Mouse (Mus musculus) G1E (cell line): Measurements from ENCODE around the gene Sept10. TPM values are rescaled to one million over a fixed set of nuclear protein-coding genes. Genes with fewer than 3 reads are reported as not detected.
"Not testable (repeated sequence)": the region's sequence is repeated elsewhere in the genome, so short reads cannot be mapped to it uniquely, and the experiment has no call there.

Experiments
- ATAC-seq: 2 replicates; pipeline ENCODE4 v1.8.0; 2016; ENCODE audit warnings: mild to moderate bottlenecking; ENCODE audit not compliant: insufficient number of reproducible peaks, poor library complexity, low FRiP score, severe bottlenecking; ENCODE audit errors: extremely low read depth
- DNase-seq: peaks from one replicate; pipeline ENCODE4 v3.0.0; 2012; ENCODE audit warnings: low spot score
- H3K27me3 ChIP-seq: 2 replicates; pipeline ENCODE4 v1.6.1; 2012; ENCODE audit warnings: mild to moderate bottlenecking, low read length, inconsistent platforms; ENCODE audit not compliant: insufficient read depth
- H3K36me3 ChIP-seq: replicated peaks from 2 replicates; pipeline ENCODE3; 2012; ENCODE audit warnings: mild to moderate bottlenecking, inconsistent platforms
- H3K4me1 ChIP-seq: 2 replicates; pipeline ENCODE4 v1.6.1; 2012; ENCODE audit warnings: low read depth, low read length, inconsistent platforms, mixed read lengths; ENCODE audit not compliant: insufficient read depth
- H3K4me3 ChIP-seq: 2 replicates; pipeline ENCODE4 v1.5.1; 2012; ENCODE audit warnings: low read depth, mild to moderate bottlenecking, inconsistent platforms, low read length, moderate library complexity, mixed read lengths
- H3K9me3 ChIP-seq: replicated peaks from 2 replicates; pipeline ENCODE4 v1.6.1; 2012; ENCODE audit warnings: inconsistent platforms
- CTCF ChIP-seq: IDR thresholded peaks from 2 replicates; pipeline ENCODE4 v1.5.1; 2012; ENCODE audit warnings: low read depth, low read length, inconsistent platforms, mixed read lengths
- GATA1 ChIP-seq: IDR thresholded peaks from 2 replicates; pipeline ENCODE4 v1.6.1; 2012; ENCODE audit warnings: borderline replicate concordance, low read length, inconsistent platforms, mixed read lengths
- GATA2 ChIP-seq: IDR thresholded peaks from 2 replicates; pipeline ENCODE4 v1.6.1; 2012; ENCODE audit warnings: low read depth, low read length, inconsistent platforms, borderline replicate concordance
- POLR2AphosphoS5 ChIP-seq: IDR thresholded peaks from 2 replicates; pipeline ENCODE4 v1.6.1; 2012; ENCODE audit warnings: low read depth, low read length, inconsistent platforms; ENCODE audit not compliant: insufficient replicate concordance
- TAL1 ChIP-seq: conservative IDR thresholded peaks from 2 replicates; pipeline ENCODE4 v1.6.1; 2012; ENCODE audit warnings: low read depth, low read length, inconsistent platforms, mixed read lengths
- polyA plus RNA-seq: library from polyadenylated mRNA; stranded (reverse); fragments of >175 nt; gene quantifications from 2 replicates; pipeline ENCODE4 v1.2.3, GENCODE M21; 2012
- total RNA-seq, 2 experiments: library from RNA; stranded (forward) in 1 of 2; stranded (reverse) in 1 of 2; fragments of 200-1000 nt in 1 of 2; fragments of >200 nt in 1 of 2; fragmentation: Nextera tagmentation in 1 of 2; gene quantifications; 2 replicates each; pipeline ENCODE4 v1.2.3; 2014 to 2017

Gene Sept10
- total and polyA plus RNA-seq, 3 experiments, result 1.1 to 14.4 (median 9.5) TPM

- H3K9me3 ChIP-seq, result no peaks in the 10 kb centered on the region
- no peak for ATAC-seq
Measured at GRCm38 (mm10) chr10:59104683-59105082, 117.0 kb downstream of the Sept10 start.

GRCm38 (mm10) chr10:59103076-59103475 lies 118.6 kb downstream of the Sept10 start:
- ATAC-seq, DNase-seq: not testable (repeated sequence)

More at GRCm38 (mm10) chr10:59104683-59105082, 117.0 kb downstream of the Sept10 start:
- TF ChIP-seq GATA1 (no peak), CTCF (no peak), TAL1 (no peak), POLR2AphosphoS5 (no peak), GATA2 (no peak)
- H3K4me1 ChIP-seq, result no peaks in the 10 kb centered on the region
- H3K27me3 ChIP-seq, result 0 out of 2 replicates have a peak, but pooled peaks cover 2% of the 10 kb centered on the region
- no peak for DNase-seq
- no peaks in the 10 kb centered on the region for H3K36me3 ChIP-seq
- no peak overlapping the region for H3K4me3 ChIP-seq

DNA sequence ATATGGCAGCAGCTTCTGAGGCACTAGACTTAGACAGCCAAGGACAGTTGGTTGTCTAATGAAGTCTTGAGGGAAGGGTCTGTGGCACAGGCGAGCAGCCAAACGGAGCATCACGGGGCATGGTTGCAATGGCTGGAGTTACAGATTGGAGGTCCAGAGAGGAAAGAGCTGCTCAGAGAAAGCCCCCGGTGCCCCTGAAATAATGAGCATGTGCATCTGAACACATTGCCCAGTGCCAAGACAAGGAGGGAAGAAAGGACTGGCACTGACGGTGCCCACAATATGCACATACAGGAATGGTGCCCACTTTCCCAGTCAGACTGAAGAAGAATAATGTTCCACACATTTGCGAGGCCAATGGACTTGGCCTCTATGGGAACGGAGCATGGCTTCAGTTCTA lies 129.7 kb downstream of the Sept10 start:
- DNase-seq (no peak), ATAC-seq (no peak)
- no peak for TF ChIP-seq TAL1
- no peak for TF ChIP-seq POLR2AphosphoS5
- TF ChIP-seq CTCF, result no peak
- no peak for TF ChIP-seq GATA1
- TF ChIP-seq GATA2, result no peak
- Histone ChIP-seq H3K4me1 (no peaks in the 10 kb centered on the region), H3K9me3 (no peaks in the 10 kb centered on the region), H3K36me3 (no peaks in the 10 kb centered on the region), H3K27me3 (no peaks in the 10 kb centered on the region), H3K4me3 (no peak overlapping the region)

More at GRCm38 (mm10) chr10:59103076-59103475, 118.6 kb downstream of the Sept10 start:
- not testable (repeated sequence) for H3K4me3 ChIP-seq, H3K4me1 ChIP-seq, H3K36me3 ChIP-seq, H3K27me3 ChIP-seq, H3K9me3 ChIP-seq

Other genes with a start within 250 kb of the Sept10 start
- gene Sowahc, start 106 bp upstream of the Sept10 start, total RNA-seq (2014; fragmentation: Nextera tagmentation), result 1.5 and 1.8 TPM in 2 replicates
- gene Sowahc, start 106 bp upstream of the Sept10 start, total RNA-seq (2017), result 1.7 and 2.1 TPM in 2 replicates
- 0.24 and 0.36 TPM in 2 replicates for gene Sowahc, start 106 bp upstream of the Sept10 start, polyA plus RNA-seq
- gene P4ha1, start 101.4 kb upstream of the Sept10 start, total RNA-seq (2014; fragmentation: Nextera tagmentation), result 20.6 and 34.2 TPM in 2 replicates
- 29.7 and 34.2 TPM in 2 replicates for gene P4ha1, start 101.4 kb upstream of the Sept10 start, total RNA-seq (2017)
- gene P4ha1, start 101.4 kb upstream of the Sept10 start, polyA plus RNA-seq, result 1.6 and 2.3 TPM in 2 replicates
- gene Gm10273, start 173.8 kb upstream of the Sept10 start, total RNA-seq (2014; fragmentation: Nextera tagmentation), result 16.9 and 29.9 TPM in 2 replicates
- 91.5 and 111 TPM in 2 replicates for gene Gm10273, start 173.8 kb upstream of the Sept10 start, total RNA-seq (2017)
- gene Gm10273, start 173.8 kb upstream of the Sept10 start, polyA plus RNA-seq, result 0.47 and 0.54 TPM in 2 replicates
- gene Pla2g12b, start 181.8 kb upstream of the Sept10 start, total RNA-seq (2014; fragmentation: Nextera tagmentation), result not detected in 2 replicates
- gene Pla2g12b, start 181.8 kb upstream of the Sept10 start, total RNA-seq (2017), result not detected in 2 replicates
- not detected in 2 replicates for gene Pla2g12b, start 181.8 kb upstream of the Sept10 start, polyA plus RNA-seq
- gene Oit3, start 219.9 kb upstream of the Sept10 start, total RNA-seq (2014; fragmentation: Nextera tagmentation), result not detected in 2 replicates
- 0.35 and 0.44 TPM in 2 replicates for gene Oit3, start 219.9 kb upstream of the Sept10 start, total RNA-seq (2017)
- not detected in 2 replicates for gene Oit3, start 219.9 kb upstream of the Sept10 start, polyA plus RNA-seq